Mouse (Mus musculus) gonadal fat pad, adult 2 months (tissue): ENCODE data around the gene Clybl. TPM values are rescaled to one million over a fixed set of nuclear protein-coding genes. Genes with fewer than 3 reads are reported as not detected.

Experiments used
- DNase-seq: peaks from one replicate; pipeline ENCODE4 v3.0.0-alpha.2; 2012; ENCODE audit warnings: low read depth
- polyA plus RNA-seq: library from polyadenylated mRNA; depleted of rRNA; stranded (reverse); fragments of >200 nt; gene quantifications from 2 replicates; pipeline ENCODE4 v1.2.3, GENCODE M21; 2012

Clybl gene
- polyA plus RNA-seq, 1 experiment = 38.8 TPM

DNA sequence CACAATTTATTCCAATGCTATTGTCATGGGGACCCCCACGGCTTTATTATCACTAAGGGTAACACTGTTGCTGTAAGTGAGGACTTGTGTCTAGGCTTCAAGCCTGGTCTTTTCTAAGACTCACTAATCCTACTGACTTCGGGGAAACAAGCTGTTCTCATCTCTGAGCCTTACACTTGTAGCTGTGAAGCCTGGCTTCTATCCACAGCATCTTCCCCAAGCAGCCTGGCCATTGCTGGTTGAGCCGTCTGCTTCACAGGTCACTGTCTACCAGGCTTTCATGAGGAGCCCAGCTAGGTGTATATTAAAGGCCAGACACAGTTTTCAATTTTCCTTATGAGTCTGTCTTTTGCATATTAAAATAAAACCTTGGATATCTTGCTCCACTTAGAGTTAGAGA is 177.1 kb downstream of the Clybl start:
- DNase-seq = no peak

DNA sequence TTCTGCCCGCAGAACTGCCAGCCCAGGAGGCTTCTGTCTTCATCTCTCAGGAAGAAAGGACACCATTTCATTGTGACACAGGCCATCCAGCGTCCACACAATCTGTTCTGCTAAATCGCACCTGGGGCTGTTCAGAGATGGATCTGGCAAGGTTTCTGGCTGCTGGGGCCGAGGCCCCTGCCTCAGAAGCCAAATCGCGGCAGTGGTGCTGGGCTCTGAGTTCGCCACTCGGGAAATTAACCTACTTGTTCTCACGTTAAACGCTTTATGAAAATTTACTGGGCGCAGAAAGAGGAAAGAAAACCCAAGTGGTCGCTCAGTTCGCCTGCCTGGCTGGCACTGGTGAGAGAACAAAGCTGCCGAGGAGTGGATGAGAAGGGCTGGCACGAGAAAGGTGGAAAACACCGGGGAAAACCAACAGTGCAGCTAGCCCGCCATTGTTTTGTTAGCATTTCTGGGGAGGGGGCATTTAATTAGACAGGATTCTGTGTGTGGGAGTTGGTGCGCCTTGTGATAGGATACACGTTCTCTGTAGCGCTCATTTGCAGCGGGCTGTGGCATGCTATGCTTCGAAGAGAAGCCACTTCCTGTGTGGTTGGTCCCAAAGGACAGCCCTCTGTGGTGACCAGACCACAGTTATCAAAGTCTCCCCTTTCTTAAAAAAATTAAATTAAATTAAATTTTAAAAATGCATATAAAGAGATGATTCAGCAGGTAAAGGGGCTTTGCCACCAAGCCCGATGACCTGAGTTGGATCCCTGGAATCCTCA is 177.8 kb downstream of the Clybl start:
- DNase-seq = no peak

GRCm38 (mm10) chr14:122361807-122362206 is 180.3 kb downstream of the Clybl start:
- DNase-seq = no peak

DNA sequence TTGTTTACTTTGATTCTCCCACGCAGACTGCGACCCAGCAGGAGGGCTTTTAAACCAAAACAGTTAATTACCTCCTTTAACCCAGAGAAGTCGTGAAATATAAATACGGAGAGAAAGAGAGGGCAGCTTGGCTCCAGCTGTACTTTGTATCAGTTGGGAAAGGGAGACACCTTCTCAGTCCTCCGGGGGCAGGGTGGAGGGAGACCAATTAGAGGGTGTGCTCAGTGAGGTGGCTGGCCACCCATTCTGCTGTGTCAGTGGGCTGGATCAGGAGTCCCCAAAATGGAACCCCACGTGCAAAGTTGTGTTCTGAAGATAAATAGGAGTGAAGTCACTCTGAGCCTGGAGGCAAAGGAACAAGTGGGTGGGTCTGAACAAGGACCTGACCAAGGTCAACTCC is 181.7 kb downstream of the Clybl start:
- no peak for DNase-seq

DNA sequence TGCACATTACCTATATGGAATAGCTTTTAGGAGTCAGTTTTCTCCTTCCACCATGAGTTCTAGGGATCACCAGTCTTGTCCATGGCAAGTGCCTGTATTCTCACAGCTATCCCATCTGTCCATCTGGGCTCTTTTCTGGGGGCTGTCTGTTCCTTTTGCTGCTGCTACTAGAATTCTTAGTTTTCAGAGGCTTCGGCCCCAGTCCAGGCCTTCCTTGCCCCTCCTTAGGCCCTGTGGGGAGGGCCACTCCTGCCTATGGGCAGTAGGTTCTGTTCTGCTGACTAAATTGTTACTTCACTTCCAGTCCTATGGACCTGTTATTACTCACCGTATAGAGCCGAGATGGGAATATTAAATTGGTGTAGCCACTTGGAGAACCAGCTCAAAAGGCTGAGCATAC is 182.5 kb downstream of the Clybl start:
- DNase-seq = no peak

GRCm38 (mm10) chr14:122367252-122367868 is 185.9 kb downstream of the Clybl start:
- no peak for DNase-seq

GRCm38 (mm10) chr14:122367882-122368418 is 186.4 kb downstream of the Clybl start:
- DNase-seq = no peak

DNA sequence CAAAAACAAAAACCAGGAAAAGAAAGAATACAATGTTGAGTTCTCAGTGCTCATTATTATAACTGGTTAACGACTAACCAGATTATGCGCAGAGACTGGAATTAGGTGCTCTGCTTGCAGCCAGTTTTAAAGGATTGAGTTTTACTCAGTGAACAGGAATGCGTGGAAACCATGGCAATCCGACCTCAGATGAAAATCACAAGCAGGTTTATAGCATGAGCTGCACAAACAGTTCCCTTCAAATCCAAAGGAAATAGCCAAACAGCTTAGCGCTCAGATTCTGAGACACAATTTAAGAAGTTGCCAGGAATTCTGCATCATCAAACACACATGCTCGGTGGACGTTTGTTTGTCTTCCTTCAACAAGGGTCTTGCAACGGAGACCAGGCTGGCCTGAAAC is 187.0 kb downstream of the Clybl start:
- DNase-seq = no peak

DNA sequence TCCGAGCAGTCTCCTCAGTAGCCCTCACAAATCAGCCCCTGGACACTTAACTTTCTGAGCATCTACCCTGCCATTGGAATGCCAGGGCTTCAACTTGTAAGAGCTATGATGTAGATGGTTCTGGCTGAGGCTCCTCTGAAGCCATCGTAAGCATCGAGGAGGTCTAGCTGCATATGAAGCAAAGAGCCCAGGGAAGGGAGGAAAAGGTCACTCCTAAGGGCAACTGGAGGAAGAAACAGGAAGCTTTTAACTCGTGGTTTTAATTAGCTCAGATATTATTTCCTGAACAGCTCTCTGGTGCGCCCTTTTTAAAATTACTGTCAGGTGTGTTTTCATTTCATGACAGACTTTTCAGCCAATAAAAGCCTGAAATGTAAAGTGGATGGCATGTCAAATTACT is 190.5 kb downstream of the Clybl start:
- DNase-seq = no peak

DNA sequence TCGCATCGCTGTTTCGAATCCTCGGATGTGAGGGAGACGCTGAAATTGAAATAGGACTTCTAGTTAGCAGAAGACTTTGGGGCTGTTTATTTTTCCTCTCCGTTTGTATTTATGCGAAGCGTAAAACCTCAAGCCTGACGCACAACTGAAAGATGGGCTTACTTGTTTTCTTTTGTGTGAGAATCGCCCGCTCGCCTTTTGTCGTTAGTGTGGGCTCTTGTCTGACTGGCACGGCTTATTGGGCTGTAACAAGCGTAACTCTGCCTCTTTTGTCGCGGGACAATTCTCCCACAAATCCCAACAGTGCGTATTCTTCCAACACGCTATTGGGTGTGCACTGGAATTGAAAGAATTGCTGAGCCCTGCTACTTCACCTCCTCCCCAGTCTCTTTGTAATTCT is 192.0 kb downstream of the Clybl start:
- DNase-seq = no peak

GRCm38 (mm10) chr14:122374285-122374997 is 192.9 kb downstream of the Clybl start:
- DNase-seq = no peak

- DNase-seq = no peak
These were observed 193.7 kb downstream of the Clybl start for GRCm38 (mm10) chr14:122375070-122375811.

- no peak for DNase-seq
These were observed 195.1 kb downstream of the Clybl start for GRCm38 (mm10) chr14:122376482-122377143.

- DNase-seq = no peak
These were observed 196.2 kb downstream of the Clybl start for GRCm38 (mm10) chr14:122377681-122378080.

DNA sequence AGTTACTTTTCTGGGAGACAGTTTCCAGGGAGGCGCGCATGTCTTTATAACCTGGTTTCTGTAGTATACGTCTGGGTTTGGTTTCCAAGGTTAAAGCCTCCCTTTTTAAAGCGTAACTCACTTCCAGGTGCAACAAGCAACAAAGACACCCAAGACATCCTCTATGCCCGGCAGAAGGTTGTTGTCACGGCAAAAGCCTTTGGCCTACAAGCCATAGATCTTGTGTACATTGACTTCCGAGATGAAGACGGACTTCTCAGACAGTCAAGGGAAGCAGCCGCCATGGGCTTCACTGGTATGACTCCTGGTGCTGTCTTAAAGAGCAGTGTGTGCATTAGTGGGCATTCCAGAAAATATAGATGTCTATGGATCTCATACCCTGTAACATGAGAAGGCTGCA is 197.6 kb downstream of the Clybl start:
- DNase-seq = no peak

DNA sequence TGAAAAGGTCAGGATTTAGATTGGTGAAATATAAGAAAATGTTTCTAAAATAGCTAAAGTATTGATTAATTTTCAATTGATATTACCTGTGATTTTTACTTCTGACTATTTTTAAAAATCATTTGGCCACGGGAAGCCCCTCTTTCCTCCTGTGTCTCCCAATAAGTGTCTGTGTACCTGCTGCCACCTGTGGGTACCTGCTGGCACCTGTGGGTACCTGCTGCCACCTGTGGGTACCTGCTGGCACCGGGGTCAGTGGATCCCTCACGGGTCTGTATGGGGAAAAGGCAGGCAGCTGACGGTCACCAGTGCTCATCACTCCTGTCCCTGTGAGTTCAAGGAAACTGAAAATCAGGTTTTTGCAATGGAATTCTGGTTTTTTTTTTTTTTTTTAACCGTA is 198.5 kb downstream of the Clybl start:
- no peak for DNase-seq

GRCm38 (mm10) chr14:122380896-122381845 is 199.7 kb downstream of the Clybl start:
- DNase-seq = no peak

DNA sequence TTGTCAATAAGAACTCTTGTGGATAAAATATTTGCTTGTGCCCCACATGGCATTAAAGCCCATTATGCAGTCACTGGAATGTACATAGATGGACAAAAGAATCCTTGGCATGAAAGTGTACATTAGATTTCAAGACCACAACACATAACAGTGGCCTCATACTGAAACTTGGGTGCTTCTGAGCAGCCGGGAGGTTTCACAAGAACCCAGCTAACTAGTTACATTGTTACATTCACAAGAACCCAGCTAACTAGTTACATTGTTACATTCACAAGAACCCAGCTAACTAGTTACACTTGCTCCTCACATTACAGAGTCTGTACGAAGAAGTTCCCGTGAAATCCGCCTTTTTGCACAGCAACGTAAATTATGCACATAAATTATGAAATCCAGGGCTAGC is 200.8 kb downstream of the Clybl start:
- DNase-seq = no peak

DNA sequence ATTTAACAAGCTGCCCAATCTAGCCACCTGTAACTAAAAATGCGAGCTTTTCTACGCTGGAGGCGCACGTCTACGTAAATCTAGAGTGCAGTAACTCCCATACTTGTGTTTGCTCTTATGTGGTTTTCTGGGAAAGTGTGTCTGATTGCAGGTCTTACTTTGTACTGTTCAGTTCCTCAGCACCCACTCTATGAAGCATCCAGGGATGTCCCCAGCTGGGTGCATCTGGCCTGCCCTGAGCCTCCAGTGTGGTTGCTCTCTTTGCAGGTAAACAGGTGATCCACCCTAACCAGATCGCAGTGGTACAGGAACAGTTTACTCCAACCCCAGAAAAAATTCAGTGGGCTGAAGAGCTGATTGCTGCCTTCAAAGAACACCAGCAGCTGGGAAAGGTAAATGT is 202.4 kb downstream of the Clybl start:
- DNase-seq = no peak
